Mouse (Mus musculus): Measurements from ENCODE around the gene Agmo.

The Agmo gene

GRCm38 (mm10) chr12:37426750-37427149, 185.3 kb downstream of the Agmo start:
- DNase-seq (ENCODE audit: extremely low read depth, low read depth, low spot score): no peak

- no peak for DNase-seq (ENCODE audit: extremely low read depth, low read depth, low spot score)
Observed at GRCm38 (mm10) chr12:37434466-37434865, 193.0 kb downstream of the Agmo start.

- no peak for DNase-seq (ENCODE audit: extremely low read depth, low read depth, low spot score)
Observed at GRCm38 (mm10) chr12:37442486-37443013, 201.1 kb downstream of the Agmo start.

- no peak for DNase-seq (ENCODE audit: extremely low read depth, low read depth, low spot score)
Observed at GRCm38 (mm10) chr12:37445255-37445654, 203.8 kb downstream of the Agmo start.

GRCm38 (mm10) chr12:37449597-37449996, 208.2 kb downstream of the Agmo start:
- no peak for DNase-seq (ENCODE audit: extremely low read depth, low read depth, low spot score)

- no peak for DNase-seq (ENCODE audit: extremely low read depth, low read depth, low spot score)
Observed at GRCm38 (mm10) chr12:37450366-37451156, 209.1 kb downstream of the Agmo start.

- DNase-seq (ENCODE audit: extremely low read depth, low read depth, low spot score): no peak
Observed at GRCm38 (mm10) chr12:37471631-37472030, 230.2 kb downstream of the Agmo start.

GRCm38 (mm10) chr12:37476849-37477248, 235.4 kb downstream of the Agmo start:
- DNase-seq (ENCODE audit: extremely low read depth, low read depth, low spot score): no peak

- no peak for DNase-seq (ENCODE audit: extremely low read depth, low read depth, low spot score)
Observed at GRCm38 (mm10) chr12:37487991-37488390, 246.6 kb downstream of the Agmo start.

GRCm38 (mm10) chr12:37498871-37499270, 257.4 kb downstream of the Agmo start:
- no peak for DNase-seq (ENCODE audit: extremely low read depth, low read depth, low spot score)

GRCm38 (mm10) chr12:37507406-37507805, 266.0 kb downstream of the Agmo start:
- DNase-seq (ENCODE audit: extremely low read depth, low read depth, low spot score): no peak

GRCm38 (mm10) chr12:37507826-37508225, 266.4 kb downstream of the Agmo start:
- DNase-seq (ENCODE audit: extremely low read depth, low read depth, low spot score): no peak

- DNase-seq (ENCODE audit: extremely low read depth, low read depth, low spot score): no peak
Observed at GRCm38 (mm10) chr12:37521772-37522171, 280.3 kb downstream of the Agmo start.

GRCm38 (mm10) chr12:37524662-37525061, 283.2 kb downstream of the Agmo start:
- DNase-seq (ENCODE audit: extremely low read depth, low read depth, low spot score): no peak

GRCm38 (mm10) chr12:37540994-37541393, 299.6 kb downstream of the Agmo start:
- no peak for DNase-seq (ENCODE audit: extremely low read depth, low read depth, low spot score)

GRCm38 (mm10) chr12:37558284-37558683, 316.8 kb downstream of the Agmo start:
- DNase-seq (ENCODE audit: extremely low read depth, low read depth, low spot score): no peak

- no peak for DNase-seq (ENCODE audit: extremely low read depth, low read depth, low spot score)
Observed at GRCm38 (mm10) chr12:37565882-37566596, 324.6 kb downstream of the Agmo start.

GRCm38 (mm10) chr12:37571922-37572321, 330.5 kb downstream of the Agmo start:
- DNase-seq (ENCODE audit: extremely low read depth, low read depth, low spot score): no peak

- DNase-seq (ENCODE audit: extremely low read depth, low read depth, low spot score): no peak
Observed at GRCm38 (mm10) chr12:37582777-37583176, 341.3 kb downstream of the Agmo start.

GRCm38 (mm10) chr12:37592853-37593252, 351.4 kb downstream of the Agmo start:
- no peak for DNase-seq (ENCODE audit: extremely low read depth, low read depth, low spot score)

GRCm38 (mm10) chr12:37612837-37613236, 371.4 kb downstream of the Agmo start:
- DNase-seq (ENCODE audit: extremely low read depth, low read depth, low spot score): no peak

- DNase-seq (ENCODE audit: extremely low read depth, low read depth, low spot score): no peak
Observed at GRCm38 (mm10) chr12:37614769-37615168, 373.3 kb downstream of the Agmo start.
